Mouse (Mus musculus) cortical plate, adult 2 months (tissue): ENCODE measurements around the gene 6030468B19Rik.

Experiments
- CTCF ChIP-seq: fragments of 200-500 bp; IDR thresholded peaks from 2 replicates; pipeline ENCODE4 v1.5.1; 2011; ENCODE audit warnings: mild to moderate bottlenecking, control low read depth, low read length; ENCODE audit not compliant: insufficient read depth; ENCODE audit errors: extremely low read depth
- POLR2A ChIP-seq: fragments of 200-500 bp; IDR thresholded peaks from 2 replicates; pipeline ENCODE4 v1.6.1; 2011; ENCODE audit warnings: mild to moderate bottlenecking, low read length, control low read depth; ENCODE audit not compliant: insufficient read depth; ENCODE audit errors: extremely low read depth

DNA sequence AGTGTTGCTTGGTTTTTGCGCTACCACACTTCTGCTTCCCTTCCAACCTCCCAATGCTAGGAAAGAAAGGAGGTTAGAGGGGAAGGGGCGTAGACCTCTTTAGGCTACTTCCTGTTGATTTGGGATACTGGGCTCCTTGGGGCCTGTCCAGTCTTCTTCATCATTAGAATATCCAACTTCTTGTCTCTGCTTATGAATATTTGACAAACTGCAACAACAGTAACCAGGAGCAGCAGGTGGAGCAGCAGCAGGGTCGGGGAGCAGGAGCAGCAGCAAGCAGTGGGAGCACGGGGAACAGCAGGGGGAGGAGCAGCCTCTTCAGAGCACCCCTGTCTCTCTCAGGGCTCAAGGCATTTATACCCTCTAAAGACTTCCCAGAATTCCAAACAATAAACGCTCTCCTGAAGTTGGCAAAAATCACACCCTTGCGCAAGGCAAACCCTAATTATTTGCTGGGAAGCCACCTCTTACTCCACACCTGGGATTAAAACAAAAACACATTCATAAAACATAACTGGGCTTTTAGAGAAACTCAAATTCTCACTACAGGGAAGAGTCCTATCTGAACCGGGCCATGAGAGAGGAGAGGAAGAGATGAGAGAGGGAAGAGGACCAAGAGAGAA, 50.2 kb downstream of the 6030468B19Rik start:
- TF ChIP-seq CTCF (no peak), POLR2A (no peak)
